Mouse (Mus musculus) stomach, postnatal 0 days (tissue): ENCODE data around the gene Epyc. TPM values are rescaled to one million over a fixed set of nuclear protein-coding genes. Genes with fewer than 3 reads are reported as not detected.
"Not testable (repeated sequence)": the region's sequence is repeated elsewhere in the genome, so short reads cannot be mapped to it uniquely, and the experiment has no call there.

Experiments used
- ATAC-seq: fragments of 200-750 bp; cut with Nextera tagmentation; 2 replicates; pipeline ENCODE4 v1.8.0; 2017; ENCODE audit not compliant: low FRiP score, low TSS enrichment
- DNase-seq: peaks from one replicate; pipeline ENCODE4 v3.0.0-alpha.2; 2016; ENCODE audit warnings: low spot score
- H3K27ac ChIP-seq: fragments of 300-500 bp; sonication (generic); replicated peaks from 2 replicates; pipeline ENCODE4 v1.5.1; 2014; ENCODE audit warnings: mild to moderate bottlenecking, control low read depth
- H3K27me3 ChIP-seq: fragments of 300-500 bp; sonication (generic); 2 replicates; pipeline ENCODE4 v1.6.1; 2014; ENCODE audit warnings: low read length; ENCODE audit not compliant: control insufficient read depth, insufficient read depth
- H3K36me3 ChIP-seq: fragments of 300-500 bp; sonication (generic); 2 replicates; pipeline ENCODE4 v1.6.1; 2014; ENCODE audit warnings: low read length, mixed read lengths; ENCODE audit not compliant: control insufficient read depth, insufficient read depth
- H3K4me1 ChIP-seq: fragments of 300-500 bp; sonication (generic); replicated peaks from 2 replicates; pipeline ENCODE4 v1.6.1; 2014; ENCODE audit warnings: antibody characterized with exemption; ENCODE audit not compliant: control insufficient read depth, insufficient read depth
- H3K4me2 ChIP-seq: fragments of 300-500 bp; sonication (generic); replicated peaks from 2 replicates; pipeline ENCODE4 v1.6.1; 2014; ENCODE audit warnings: low read depth, mild to moderate bottlenecking, control low read depth, moderate library complexity
- H3K4me3 ChIP-seq: fragments of 300-500 bp; sonication (generic); 2 replicates; pipeline ENCODE4 v1.5.1; 2014; ENCODE audit warnings: low read depth, low read length, control low read depth
- H3K9ac ChIP-seq: fragments of 300-500 bp; sonication (generic); 2 replicates; pipeline ENCODE4 v1.6.1; 2014; ENCODE audit warnings: mild to moderate bottlenecking, low read length, control low read depth, mixed read lengths
- H3K9me3 ChIP-seq: fragments of 300-500 bp; sonication (generic); 2 replicates; pipeline ENCODE4 v1.6.1; 2016; ENCODE audit warnings: low read length; ENCODE audit not compliant: control insufficient read depth
- CTCF ChIP-seq: IDR thresholded peaks from 2 replicates; pipeline ENCODE4 v1.5.1; 2016; ENCODE audit warnings: antibody characterized with exemption, low read depth, mild to moderate bottlenecking, moderate library complexity
- EP300 ChIP-seq: optimal IDR thresholded peaks from 2 replicates; pipeline ENCODE3; 2016; ENCODE audit warnings: antibody characterized with exemption
- WGBS: fragments of 180-500 bp; shearing (Covaris S2); extraction: QIAGEN DNeasy Blood & Tissue Kit; methylation state at CpG from one replicate; pipeline ENCODE4 v1.1.7; 2014; 5-methylcytosine and 5-hydroxymethylcytosine counted together
- polyA plus RNA-seq: library from polyadenylated mRNA; unstranded; fragments of >200 nt; fragmentation: Nextera tagmentation; extraction: Ambion mirVana; gene quantifications from 2 replicates; pipeline ENCODE4 v1.2.1, GENCODE M21; 2015

Epyc gene
- polyA plus RNA-seq, 1 experiment from 2014 or later, result 0.89 TPM

DNA sequence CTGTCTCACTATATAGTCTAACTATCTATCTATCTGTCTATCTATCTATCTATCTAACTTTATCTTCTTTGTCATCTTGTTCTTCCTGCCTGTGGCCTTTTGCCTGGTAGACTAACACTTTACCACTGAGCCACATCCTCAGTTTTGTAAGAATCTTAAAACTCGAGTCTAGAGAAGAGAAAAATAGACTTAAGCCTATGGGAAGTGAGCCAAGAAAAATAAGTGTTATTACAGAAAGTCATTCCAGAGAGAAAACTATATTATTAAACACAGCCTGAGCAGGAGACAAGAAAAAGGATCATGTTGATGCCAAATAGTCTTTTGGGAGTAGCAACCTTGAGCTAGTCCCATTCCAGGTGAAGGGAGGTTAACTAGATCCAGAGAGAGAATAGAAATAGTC lies 82.1 kb downstream of the Epyc start:
- Histone ChIP-seq H3K27me3 (no peaks in the 10 kb centered on the region), H3K4me2 (no peak overlapping the region), H3K27ac (no peak overlapping the region), H3K9ac (no peak overlapping the region), H3K36me3 (no peaks in the 10 kb centered on the region), H3K4me3 (no peak overlapping the region), H3K4me1 (no peaks in the 10 kb centered on the region), H3K9me3 (no peaks in the 10 kb centered on the region)
- ATAC-seq (no peak), DNase-seq (no peak)
- 15% methylated on average over 1 of the region's 1 CpGs for WGBS
- TF ChIP-seq CTCF (no peak), EP300 (no peak)

DNA sequence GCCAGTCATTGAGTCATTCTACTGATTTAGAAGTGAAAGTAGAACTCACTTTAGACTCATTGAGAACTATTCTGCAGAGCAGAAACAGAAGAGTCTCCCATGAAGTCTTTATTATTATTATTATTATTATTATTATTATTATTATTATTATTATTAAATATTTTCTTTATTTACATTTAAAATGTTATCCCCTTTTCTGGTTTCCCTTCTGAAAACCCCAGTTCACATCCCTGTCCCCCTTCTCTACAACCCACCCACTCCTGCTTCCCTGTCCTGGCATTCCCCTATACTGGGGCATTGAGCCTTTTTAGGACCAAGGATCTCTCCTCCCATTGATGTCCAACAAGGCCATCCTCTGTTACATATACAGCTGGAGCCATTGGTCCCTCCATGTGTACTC lies 82.8 kb downstream of the Epyc start, which contains the start of gene C030005K15Rik:
Gene C030005K15Rik, minus strand, starts transcription at position 101 of the 400 bp plus-strand sequence.
- H3K9me3 ChIP-seq, H3K4me2 ChIP-seq, H3K27me3 ChIP-seq, H3K4me1 ChIP-seq, H3K4me3 ChIP-seq, DNase-seq, H3K9ac ChIP-seq, ATAC-seq, H3K36me3 ChIP-seq, H3K27ac ChIP-seq: not testable (repeated sequence)

Other genes with a start within 250 kb of the Epyc start
- 589 and 601 TPM in 2 replicates for gene Dcn, start 164.5 kb upstream of the Epyc start, polyA plus RNA-seq
- gene Lum, start 78.9 kb upstream of the Epyc start, polyA plus RNA-seq, result 143 and 155 TPM in 2 replicates
- gene Kera, start 37.2 kb upstream of the Epyc start, polyA plus RNA-seq, result 0.35 TPM in 2 replicates
- gene Ccer1, start 49.0 kb downstream of the Epyc start, polyA plus RNA-seq, result not detected in 2 replicates
- not detected in 2 replicates for gene C030005K15Rik, start 82.7 kb downstream of the Epyc start, polyA plus RNA-seq